Mouse (Mus musculus): ENCODE data around the gene Glce. TPM values are rescaled to one million over a fixed set of nuclear protein-coding genes. Genes with fewer than 3 reads are reported as not detected.

Gene Glce
- 3.1 and 3.3 TPM in 2 replicates for polyA plus RNA-seq (2012; rRNA removed)

DNA sequence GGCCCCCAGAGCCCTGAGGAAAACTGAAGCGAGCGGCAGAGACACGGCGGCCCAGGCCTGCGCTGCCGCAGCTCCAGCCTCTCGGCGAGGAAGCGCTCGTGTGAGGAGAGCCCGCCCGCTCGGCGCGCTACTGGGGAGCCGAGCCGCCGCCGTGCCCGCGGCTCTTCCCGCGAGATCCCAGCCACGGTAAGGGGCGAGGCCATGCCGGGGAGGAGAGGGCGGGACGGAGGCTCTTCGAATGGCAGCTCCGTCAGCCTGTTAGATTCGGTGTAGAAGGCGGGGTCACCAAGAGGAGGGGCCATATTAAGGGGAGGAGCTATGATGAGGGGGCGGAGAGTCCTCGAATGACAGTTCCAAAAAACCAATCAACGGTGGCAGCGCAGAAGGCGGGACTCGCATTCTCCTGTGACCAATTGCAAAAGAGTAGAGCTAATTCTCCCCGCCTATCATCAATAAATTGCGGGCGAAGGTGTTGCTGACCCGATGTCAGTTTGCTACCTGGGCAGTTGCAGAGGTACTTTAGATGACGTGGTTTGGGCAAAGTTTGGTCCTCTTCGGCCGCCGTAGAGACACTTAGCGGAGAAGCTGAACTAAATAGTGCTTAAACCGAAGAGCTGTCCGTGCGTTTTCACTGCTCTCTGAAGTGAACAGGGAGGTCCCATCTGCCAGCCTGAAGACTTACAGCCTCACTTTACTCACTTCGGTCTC, at the start of gene Glce:
TSS of gene Glce (minus strand) at position 148 of the 708 bp plus-strand sequence.
- TF ChIP-seq POLR2A (IDR thresholded peaks at IDR 0.05; ENCODE audit: low read depth, low read length) = peak; percentile 78
- TF ChIP-seq CTCF (conservative IDR thresholded peaks at IDR 0.05; ENCODE audit: insufficient read depth, insufficient read length, low read depth, low read length) = no peak
- H3K27ac ChIP-seq (ENCODE audit: insufficient read depth, low read depth, low read length) = peak within 1 kb of the TSS; percentile 41; the same call in 1 of the 2 replicates
- no peaks in the 10 kb centered on the region for H3K36me3 ChIP-seq (ENCODE audit: control insufficient read depth, insufficient read depth, low read length)
- peak within 1 kb of the TSS; percentile 74 for H3K4me3 ChIP-seq (ENCODE audit: insufficient read depth, low read depth, low read length)
- DNase-seq = peak; percentile 99
- H3K27me3 ChIP-seq (replicated peaks; ENCODE audit: control insufficient read depth, insufficient read depth, low read length) = no peaks in the 10 kb centered on the region
- no peaks in the 10 kb centered on the region for H3K4me1 ChIP-seq (ENCODE audit: control insufficient read depth, insufficient read depth, low read length)
- under 1% methylated on average over 51 of the region's 51 CpGs for WGBS

DNA sequence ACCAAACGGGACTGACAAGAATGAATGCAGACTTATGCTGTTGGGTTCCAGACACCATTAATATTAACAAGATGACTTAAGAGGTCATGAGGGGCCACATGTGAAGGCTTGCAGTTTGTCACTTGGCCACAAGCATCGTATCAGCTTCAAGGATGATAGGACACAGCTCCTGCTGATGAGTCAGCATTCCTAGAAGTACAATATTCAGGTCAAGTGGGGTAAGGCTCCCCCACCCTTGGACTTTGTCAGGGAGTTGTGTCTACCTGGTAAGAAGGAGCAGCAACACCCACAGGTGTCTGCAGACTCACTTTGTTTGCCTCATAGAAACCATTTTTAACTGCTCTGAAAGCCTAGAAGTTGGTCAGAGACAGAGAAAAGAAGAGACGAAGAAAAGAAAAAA, 49.8 kb upstream of the Glce start:
- no peak for DNase-seq
- Histone ChIP-seq H3K36me3 (ENCODE audit: control insufficient read depth, insufficient read depth, low read length) (no peaks in the 10 kb centered on the region), H3K27me3 (replicated peaks; ENCODE audit: control insufficient read depth, insufficient read depth, low read length) (no peaks in the 10 kb centered on the region), H3K4me1 (ENCODE audit: control insufficient read depth, insufficient read depth, low read length) (no peaks in the 10 kb centered on the region), H3K4me3 (ENCODE audit: insufficient read depth, low read depth, low read length) (no peak overlapping the region), H3K27ac (ENCODE audit: insufficient read depth, low read depth, low read length) (no peak overlapping the region)
- no peak for TF ChIP-seq CTCF (conservative IDR thresholded peaks at IDR 0.05; ENCODE audit: insufficient read depth, insufficient read length, low read depth, low read length)
- no peak for TF ChIP-seq POLR2A (IDR thresholded peaks at IDR 0.05; ENCODE audit: low read depth, low read length)
- 62% methylated on average over 3 of the region's 3 CpGs for WGBS

DNA sequence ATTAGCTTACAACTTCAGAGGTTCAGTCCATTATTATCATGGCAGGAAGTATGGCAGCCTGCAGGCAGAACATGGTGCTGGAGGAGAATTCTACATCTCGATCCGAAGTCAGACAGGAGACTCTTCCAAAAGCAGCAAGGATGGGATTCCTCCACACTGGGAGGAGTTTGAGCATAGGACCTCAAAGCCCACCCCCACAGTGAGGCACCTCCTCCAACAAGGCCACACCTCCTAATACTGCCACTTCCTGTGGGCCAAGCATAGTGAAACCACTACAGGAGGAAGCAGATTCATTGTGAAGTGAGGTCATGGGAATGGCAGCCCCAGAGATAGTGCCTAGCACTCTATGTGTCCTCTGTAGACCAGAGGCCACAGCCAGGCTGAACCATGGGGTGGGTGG, 48.5 kb upstream of the Glce start:
- Histone ChIP-seq H3K4me3 (ENCODE audit: insufficient read depth, low read depth, low read length) (no peak overlapping the region), H3K27ac (ENCODE audit: insufficient read depth, low read depth, low read length) (no peak overlapping the region), H3K36me3 (ENCODE audit: control insufficient read depth, insufficient read depth, low read length) (no peaks in the 10 kb centered on the region), H3K4me1 (ENCODE audit: control insufficient read depth, insufficient read depth, low read length) (no peaks in the 10 kb centered on the region), H3K27me3 (replicated peaks; ENCODE audit: control insufficient read depth, insufficient read depth, low read length) (no peaks in the 10 kb centered on the region)
- no peak for TF ChIP-seq POLR2A (IDR thresholded peaks at IDR 0.05; ENCODE audit: low read depth, low read length)
- no peak for TF ChIP-seq CTCF (conservative IDR thresholded peaks at IDR 0.05; ENCODE audit: insufficient read depth, insufficient read length, low read depth, low read length)
- DNase-seq = no peak
- WGBS = 92% methylated on average over 2 of the region's 2 CpGs

DNA sequence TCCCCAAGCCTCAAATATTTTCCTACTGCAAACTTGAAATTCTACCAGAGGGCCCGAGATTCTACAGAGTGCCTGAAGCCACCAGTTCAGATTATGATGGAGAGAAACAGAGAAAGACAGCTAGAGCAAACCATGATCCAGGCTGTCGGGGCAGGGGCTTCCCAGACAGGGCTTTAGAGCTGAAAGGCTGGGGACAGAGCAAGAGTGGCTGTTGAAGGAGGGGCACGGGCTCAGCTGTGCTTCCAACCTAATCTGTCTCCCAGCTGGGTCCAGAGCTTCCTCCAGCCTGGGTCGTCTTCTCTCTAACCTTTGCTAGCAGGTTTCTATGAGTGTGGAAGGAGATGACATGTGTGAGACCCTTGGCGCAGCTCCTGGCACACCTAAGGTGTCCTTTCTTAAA, 44.2 kb upstream of the Glce start:
- H3K36me3 ChIP-seq (ENCODE audit: control insufficient read depth, insufficient read depth, low read length) = no peaks in the 10 kb centered on the region
- DNase-seq = no peak
- no peak overlapping the region for H3K27ac ChIP-seq (ENCODE audit: insufficient read depth, low read depth, low read length)
- WGBS = 68% methylated on average over 5 of the region's 5 CpGs
- H3K4me1 ChIP-seq (ENCODE audit: control insufficient read depth, insufficient read depth, low read length) = no peaks in the 10 kb centered on the region
- H3K27me3 ChIP-seq (replicated peaks; ENCODE audit: control insufficient read depth, insufficient read depth, low read length) = no peaks in the 10 kb centered on the region
- TF ChIP-seq CTCF (conservative IDR thresholded peaks at IDR 0.05; ENCODE audit: insufficient read depth, insufficient read length, low read depth, low read length) (no peak), POLR2A (IDR thresholded peaks at IDR 0.05; ENCODE audit: low read depth, low read length) (no peak)
- H3K4me3 ChIP-seq (ENCODE audit: insufficient read depth, low read depth, low read length) = no peak overlapping the region

DNA sequence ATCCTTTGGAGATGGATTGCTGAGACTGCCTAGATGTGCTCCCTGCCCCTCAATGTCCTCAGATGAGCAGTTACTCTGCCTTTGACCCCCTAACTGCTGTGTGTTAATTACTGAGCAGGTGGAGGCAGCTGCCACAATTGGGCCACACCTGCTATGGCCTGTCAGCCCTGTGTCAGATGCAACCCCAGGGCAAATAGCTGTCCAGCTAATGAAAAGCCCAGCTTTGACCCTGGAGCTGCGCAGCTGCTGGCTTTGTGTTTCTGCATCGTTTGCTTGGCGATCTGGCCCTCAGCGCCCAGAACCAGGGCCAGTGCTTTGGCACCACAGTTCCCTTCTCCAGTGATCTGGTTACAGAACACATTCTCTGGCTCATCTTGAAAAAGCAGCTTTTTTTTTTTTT, 43.7 kb upstream of the Glce start:
- DNase-seq = no peak
- Histone ChIP-seq H3K27me3 (replicated peaks; ENCODE audit: control insufficient read depth, insufficient read depth, low read length) (no peaks in the 10 kb centered on the region), H3K4me1 (ENCODE audit: control insufficient read depth, insufficient read depth, low read length) (peaks cover 2% of the 10 kb centered on the region; the same call in 1 of the 2 replicates), H3K27ac (ENCODE audit: insufficient read depth, low read depth, low read length) (no peak overlapping the region), H3K4me3 (ENCODE audit: insufficient read depth, low read depth, low read length) (no peak overlapping the region), H3K36me3 (ENCODE audit: control insufficient read depth, insufficient read depth, low read length) (no peaks in the 10 kb centered on the region)
- WGBS = 44% methylated on average over 4 of the region's 4 CpGs
- TF ChIP-seq POLR2A (IDR thresholded peaks at IDR 0.05; ENCODE audit: low read depth, low read length) (no peak), CTCF (conservative IDR thresholded peaks at IDR 0.05; ENCODE audit: insufficient read depth, insufficient read length, low read depth, low read length) (no peak)

DNA sequence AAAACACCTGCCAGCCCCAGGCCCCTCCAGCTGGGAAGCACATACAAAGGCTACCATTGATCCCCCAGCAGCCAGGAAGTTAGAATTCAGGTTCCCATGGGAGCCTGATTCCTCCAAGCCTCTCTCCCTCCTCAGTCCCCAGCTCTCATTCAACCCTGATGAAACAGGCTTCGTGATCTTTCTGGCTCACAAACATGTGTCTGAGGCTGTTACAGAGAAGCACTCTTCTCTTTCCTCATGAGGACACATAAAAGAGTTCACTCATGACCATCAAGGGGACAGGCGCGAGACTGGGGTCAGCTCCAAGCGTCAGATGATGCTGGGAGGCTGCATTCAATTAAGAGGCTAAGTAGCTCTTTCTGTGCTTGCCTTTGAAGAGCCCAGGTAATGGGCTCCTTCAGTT, 40.4 kb upstream of the Glce start:
- TF ChIP-seq CTCF (conservative IDR thresholded peaks at IDR 0.05; ENCODE audit: insufficient read depth, insufficient read length, low read depth, low read length) (no peak), POLR2A (IDR thresholded peaks at IDR 0.05; ENCODE audit: low read depth, low read length) (no peak)
- no peaks in the 10 kb centered on the region for H3K36me3 ChIP-seq (ENCODE audit: control insufficient read depth, insufficient read depth, low read length)
- H3K4me3 ChIP-seq (ENCODE audit: insufficient read depth, low read depth, low read length) = no peak overlapping the region
- no peak overlapping the region for H3K27ac ChIP-seq (ENCODE audit: insufficient read depth, low read depth, low read length)
- no peak for DNase-seq
- H3K4me1 ChIP-seq (ENCODE audit: control insufficient read depth, insufficient read depth, low read length) = peaks cover 4% of the 10 kb centered on the region; the same call in 1 of the 2 replicates
- H3K27me3 ChIP-seq (replicated peaks; ENCODE audit: control insufficient read depth, insufficient read depth, low read length) = no peaks in the 10 kb centered on the region
- 67% methylated on average over 4 of the region's 4 CpGs for WGBS

DNA sequence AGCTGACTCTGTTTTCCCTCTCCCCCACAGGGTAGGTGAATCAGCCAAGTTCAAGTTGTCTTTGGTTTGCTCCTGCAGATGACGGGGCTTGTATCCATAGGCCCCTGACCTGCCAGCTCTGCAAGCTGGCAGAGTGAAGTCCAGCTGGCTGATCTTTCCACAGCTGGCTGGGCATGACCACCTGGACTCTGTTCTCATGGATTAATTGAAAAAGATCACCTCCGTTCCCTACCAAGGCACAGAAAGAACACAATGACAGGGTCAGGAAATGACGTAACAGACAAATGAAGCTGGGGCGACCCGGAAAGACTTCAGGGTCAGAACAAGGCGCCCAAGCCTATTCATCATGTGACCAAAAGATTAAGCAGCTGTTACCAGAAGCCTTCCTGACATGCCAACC, 38.3 kb upstream of the Glce start:
- TF ChIP-seq POLR2A (IDR thresholded peaks at IDR 0.05; ENCODE audit: low read depth, low read length) = no peak
- no peak for TF ChIP-seq CTCF (conservative IDR thresholded peaks at IDR 0.05; ENCODE audit: insufficient read depth, insufficient read length, low read depth, low read length)
- peak; percentile 74 for DNase-seq
- H3K27me3 ChIP-seq (replicated peaks; ENCODE audit: control insufficient read depth, insufficient read depth, low read length) = no peaks in the 10 kb centered on the region
- WGBS = 21% methylated on average over 6 of the region's 6 CpGs
- no peak overlapping the region; the same call in 1 of the 2 replicates for H3K27ac ChIP-seq (ENCODE audit: insufficient read depth, low read depth, low read length)
- no peak overlapping the region for H3K4me3 ChIP-seq (ENCODE audit: insufficient read depth, low read depth, low read length)
- H3K4me1 ChIP-seq (ENCODE audit: control insufficient read depth, insufficient read depth, low read length) = peaks cover 4% of the 10 kb centered on the region; the same call in 1 of the 2 replicates
- H3K36me3 ChIP-seq (ENCODE audit: control insufficient read depth, insufficient read depth, low read length) = no peaks in the 10 kb centered on the region
